Mouse (Mus musculus): ENCODE measurements around the gene Apoa2. TPM values are rescaled to one million over a fixed set of nuclear protein-coding genes. Genes with fewer than 3 reads are reported as not detected.

Apoa2 gene
- polyA plus RNA-seq, 1 experiment from 2014 or later, result 151 TPM

GRCm38 (mm10) chr1:171232348-171232747 is 7.5 kb downstream of the Apoa2 start:
- no peaks in the 10 kb centered on the region for H3K4me1 ChIP-seq (ENCODE audit: control insufficient read depth, insufficient read depth, low read length)
- ATAC-seq, result no peak
- H3K9ac ChIP-seq (ENCODE audit: low read depth, low read length), result no peak overlapping the region
- peaks cover 22% of the 10 kb centered on the region for H3K36me3 ChIP-seq (ENCODE audit: control insufficient read depth, insufficient read depth, low read length)
- no peaks in the 10 kb centered on the region for H3K9me3 ChIP-seq (ENCODE audit: control insufficient read depth, low read length)
- WGBS, result 81% methylated on average over 5 of the region's 5 CpGs
- no peaks in the 10 kb centered on the region for H3K27me3 ChIP-seq (replicated peaks; ENCODE audit: control insufficient read depth, insufficient read depth, low read length)
- H3K27ac ChIP-seq (ENCODE audit: low read length), result no peak overlapping the region
- H3K4me2 ChIP-seq (ENCODE audit: low read depth, low read length), result no peak overlapping the region
- no peak overlapping the region for H3K4me3 ChIP-seq (ENCODE audit: low read length)

GRCm38 (mm10) chr1:171232800-171233730 is 8.2 kb downstream of the Apoa2 start:
- ATAC-seq, result peak; percentile 32
- Histone ChIP-seq H3K9ac (ENCODE audit: low read depth, low read length) (no peak overlapping the region), H3K4me1 (ENCODE audit: control insufficient read depth, insufficient read depth, low read length) (no peaks in the 10 kb centered on the region), H3K9me3 (ENCODE audit: control insufficient read depth, low read length) (no peaks in the 10 kb centered on the region), H3K36me3 (ENCODE audit: control insufficient read depth, insufficient read depth, low read length) (peaks cover 27% of the 10 kb centered on the region), H3K27ac (ENCODE audit: low read length) (0 out of 2 replicates have a peak overlapping the region, but pooled peaks have one; percentile 21), H3K4me2 (ENCODE audit: low read depth, low read length) (no peak overlapping the region), H3K4me3 (ENCODE audit: low read length) (0 out of 2 replicates have a peak overlapping the region, but pooled peaks have one; percentile 4), H3K27me3 (replicated peaks; ENCODE audit: control insufficient read depth, insufficient read depth, low read length) (no peaks in the 10 kb centered on the region)
- WGBS, result 75% methylated on average over 12 of the region's 12 CpGs

- peaks cover 31% of the 10 kb centered on the region for H3K36me3 ChIP-seq (ENCODE audit: control insufficient read depth, insufficient read depth, low read length)
These were observed 9.3 kb downstream of the Apoa2 start, which contains the start of gene Fcer1g for GRCm38 (mm10) chr1:171234126-171234525. Gene Fcer1g, minus strand, starts transcription at chr1:171234365.

GRCm38 (mm10) chr1:171234538-171234937 is 9.7 kb downstream of the Apoa2 start:
- H3K9ac ChIP-seq (ENCODE audit: low read depth, low read length), result no peak overlapping the region
- H3K27me3 ChIP-seq (replicated peaks; ENCODE audit: control insufficient read depth, insufficient read depth, low read length), result no peaks in the 10 kb centered on the region
- peaks cover 33% of the 10 kb centered on the region for H3K36me3 ChIP-seq (ENCODE audit: control insufficient read depth, insufficient read depth, low read length)
- ATAC-seq, result no peak
- H3K9me3 ChIP-seq (ENCODE audit: control insufficient read depth, low read length), result no peaks in the 10 kb centered on the region
- H3K4me1 ChIP-seq (ENCODE audit: control insufficient read depth, insufficient read depth, low read length), result no peaks in the 10 kb centered on the region
- no peak overlapping the region for H3K27ac ChIP-seq (ENCODE audit: low read length)
- H3K4me2 ChIP-seq (ENCODE audit: low read depth, low read length), result no peak overlapping the region
- H3K4me3 ChIP-seq (ENCODE audit: low read length), result no peak overlapping the region
- 74% methylated on average over 4 of the region's 4 CpGs for WGBS

More at GRCm38 (mm10) chr1:171234126-171234525, 9.3 kb downstream of the Apoa2 start, which contains the start of gene Fcer1g:
- Histone ChIP-seq H3K9ac (ENCODE audit: low read depth, low read length) (no peak within 1 kb of the TSS), H3K27me3 (replicated peaks; ENCODE audit: control insufficient read depth, insufficient read depth, low read length) (no peaks in the 10 kb centered on the region), H3K27ac (ENCODE audit: low read length) (0 out of 2 replicates have a peak within 1 kb of the TSS, but pooled peaks have one; percentile 21), H3K4me2 (ENCODE audit: low read depth, low read length) (no peak within 1 kb of the TSS), H3K9me3 (ENCODE audit: control insufficient read depth, low read length) (no peaks in the 10 kb centered on the region), H3K4me1 (ENCODE audit: control insufficient read depth, insufficient read depth, low read length) (no peaks in the 10 kb centered on the region), H3K4me3 (ENCODE audit: low read length) (0 out of 2 replicates have a peak within 1 kb of the TSS, but pooled peaks have one; percentile 4)
- no peak for ATAC-seq
- 92% methylated on average over 14 of the region's 14 CpGs for WGBS

- H3K4me3 ChIP-seq (ENCODE audit: low read length), result no peak overlapping the region
- H3K4me2 ChIP-seq (ENCODE audit: low read depth, low read length), result no peak overlapping the region
- H3K27ac ChIP-seq (ENCODE audit: low read length), result no peak overlapping the region
- H3K9ac ChIP-seq (ENCODE audit: low read depth, low read length), result no peak overlapping the region
- peaks cover 35% of the 10 kb centered on the region for H3K36me3 ChIP-seq (ENCODE audit: control insufficient read depth, insufficient read depth, low read length)
- no peak for ATAC-seq
- no peaks in the 10 kb centered on the region for H3K9me3 ChIP-seq (ENCODE audit: control insufficient read depth, low read length)
- no peaks in the 10 kb centered on the region for H3K27me3 ChIP-seq (replicated peaks; ENCODE audit: control insufficient read depth, insufficient read depth, low read length)
- WGBS, result 90% methylated on average over 4 of the region's 4 CpGs
- no peaks in the 10 kb centered on the region for H3K4me1 ChIP-seq (ENCODE audit: control insufficient read depth, insufficient read depth, low read length)
These were observed 10.9 kb downstream of the Apoa2 start for GRCm38 (mm10) chr1:171235791-171236190.

- Histone ChIP-seq H3K4me1 (ENCODE audit: control insufficient read depth, insufficient read depth, low read length) (no peaks in the 10 kb centered on the region; the same call in 1 of the 2 replicates), H3K4me2 (ENCODE audit: low read depth, low read length) (no peak overlapping the region), H3K9ac (ENCODE audit: low read depth, low read length) (no peak overlapping the region), H3K27ac (ENCODE audit: low read length) (no peak overlapping the region), H3K36me3 (ENCODE audit: control insufficient read depth, insufficient read depth, low read length) (peaks cover 37% of the 10 kb centered on the region), H3K4me3 (ENCODE audit: low read length) (no peak overlapping the region), H3K9me3 (ENCODE audit: control insufficient read depth, low read length) (no peaks in the 10 kb centered on the region), H3K27me3 (replicated peaks; ENCODE audit: control insufficient read depth, insufficient read depth, low read length) (no peaks in the 10 kb centered on the region)
- ATAC-seq, result no peak
- WGBS, result 53% methylated on average over 6 of the region's 6 CpGs
These were observed 12.6 kb downstream of the Apoa2 start for GRCm38 (mm10) chr1:171237438-171237837.

GRCm38 (mm10) chr1:171238463-171238862 is 13.6 kb downstream of the Apoa2 start:
- Histone ChIP-seq H3K4me1 (ENCODE audit: control insufficient read depth, insufficient read depth, low read length) (no peaks in the 10 kb centered on the region; the same call in 1 of the 2 replicates), H3K27me3 (replicated peaks; ENCODE audit: control insufficient read depth, insufficient read depth, low read length) (no peaks in the 10 kb centered on the region), H3K9me3 (ENCODE audit: control insufficient read depth, low read length) (no peaks in the 10 kb centered on the region), H3K4me2 (ENCODE audit: low read depth, low read length) (no peak overlapping the region), H3K4me3 (ENCODE audit: low read length) (no peak overlapping the region), H3K27ac (ENCODE audit: low read length) (no peak overlapping the region), H3K9ac (ENCODE audit: low read depth, low read length) (no peak overlapping the region), H3K36me3 (ENCODE audit: control insufficient read depth, insufficient read depth, low read length) (peaks cover 40% of the 10 kb centered on the region)
- 0 out of 2 replicates have a peak, but pooled peaks have one; percentile 22 for ATAC-seq
- WGBS, result 73% methylated on average over 14 of the region's 14 CpGs

- Histone ChIP-seq H3K36me3 (ENCODE audit: control insufficient read depth, insufficient read depth, low read length) (peaks cover 35% of the 10 kb centered on the region), H3K9ac (ENCODE audit: low read depth, low read length) (no peak overlapping the region), H3K9me3 (ENCODE audit: control insufficient read depth, low read length) (no peaks in the 10 kb centered on the region), H3K4me2 (ENCODE audit: low read depth, low read length) (no peak overlapping the region), H3K4me3 (ENCODE audit: low read length) (no peak overlapping the region), H3K4me1 (ENCODE audit: control insufficient read depth, insufficient read depth, low read length) (no peaks in the 10 kb centered on the region; the same call in 1 of the 2 replicates), H3K27ac (ENCODE audit: low read length) (no peak overlapping the region), H3K27me3 (replicated peaks; ENCODE audit: control insufficient read depth, insufficient read depth, low read length) (no peaks in the 10 kb centered on the region)
- WGBS, result 69% methylated on average over 15 of the region's 15 CpGs
- ATAC-seq, result no peak
These were observed 15.3 kb downstream of the Apoa2 start for GRCm38 (mm10) chr1:171239992-171240744.

GRCm38 (mm10) chr1:171240911-171241310 is 16.1 kb downstream of the Apoa2 start:
- Histone ChIP-seq H3K9me3 (ENCODE audit: control insufficient read depth, low read length) (no peaks in the 10 kb centered on the region), H3K27me3 (replicated peaks; ENCODE audit: control insufficient read depth, insufficient read depth, low read length) (no peaks in the 10 kb centered on the region), H3K9ac (ENCODE audit: low read depth, low read length) (no peak overlapping the region), H3K27ac (ENCODE audit: low read length) (no peak overlapping the region), H3K4me2 (ENCODE audit: low read depth, low read length) (no peak overlapping the region), H3K36me3 (ENCODE audit: control insufficient read depth, insufficient read depth, low read length) (peaks cover 31% of the 10 kb centered on the region), H3K4me3 (ENCODE audit: low read length) (no peak overlapping the region), H3K4me1 (ENCODE audit: control insufficient read depth, insufficient read depth, low read length) (peaks cover 5% of the 10 kb centered on the region; the same call in 1 of the 2 replicates)
- WGBS, result 87% methylated on average over 10 of the region's 10 CpGs
- ATAC-seq, result no peak
